Mouse (Mus musculus) forebrain, embryonic 16.5 days (tissue): Measurements from ENCODE around the gene Vmn1r204. TPM values are rescaled to one million over a fixed set of nuclear protein-coding genes. Genes with fewer than 3 reads are reported as not detected.
"Not testable (repeated sequence)": the region's sequence is repeated elsewhere in the genome, so short reads cannot be mapped to it uniquely, and the experiment has no call there.

Source experiments
- ATAC-seq: fragments of 200-750 bp; cut with Nextera tagmentation; 2 replicates; pipeline ENCODE4 v1.8.0; 2017; ENCODE audit warnings: mild to moderate bottlenecking, moderate library complexity
- H3K27ac ChIP-seq: fragments of 300-500 bp; sonication (generic); 2 replicates; pipeline ENCODE4 v1.5.1; 2014; ENCODE audit warnings: low read length, control low read depth
- H3K27me3 ChIP-seq: fragments of 300-500 bp; sonication (generic); replicated peaks from 2 replicates; pipeline ENCODE4 v1.6.1; 2014; ENCODE audit warnings: low read length; ENCODE audit not compliant: control insufficient read depth, insufficient read depth
- H3K36me3 ChIP-seq: fragments of 300-500 bp; sonication (generic); 2 replicates; pipeline ENCODE4 v1.6.1; 2014; ENCODE audit not compliant: control insufficient read depth, insufficient read depth
- H3K4me1 ChIP-seq: fragments of 300-500 bp; sonication (generic); replicated peaks from 2 replicates; pipeline ENCODE4 v1.6.1; 2014; ENCODE audit warnings: low read length; ENCODE audit not compliant: control insufficient read depth, insufficient read depth
- H3K4me2 ChIP-seq: fragments of 300-500 bp; sonication (generic); 2 replicates; pipeline ENCODE4 v1.6.1; 2014; ENCODE audit warnings: mild to moderate bottlenecking, low read length, control low read depth
- H3K4me3 ChIP-seq: fragments of 300-500 bp; sonication (generic); replicated peaks from 2 replicates; pipeline ENCODE4 v1.5.1; 2014; ENCODE audit warnings: mild to moderate bottlenecking, low read length, control low read depth
- H3K9ac ChIP-seq: fragments of 300-500 bp; sonication (generic); replicated peaks from 2 replicates; pipeline ENCODE4 v1.6.1; 2014; ENCODE audit warnings: low read depth, low read length, control low read depth
- H3K9me3 ChIP-seq: fragments of 300-500 bp; sonication (generic); 2 replicates; pipeline ENCODE4 v1.6.1; 2016; ENCODE audit warnings: low read length; ENCODE audit not compliant: control insufficient read depth
- WGBS: fragments of 180-500 bp; shearing (Covaris S2); extraction: QIAGEN DNeasy Blood & Tissue Kit; methylation state at CpG from one replicate; pipeline ENCODE4 v1.1.7; 2014; 5-methylcytosine and 5-hydroxymethylcytosine counted together
- polyA plus RNA-seq: library from polyadenylated mRNA; unstranded; fragments of >200 nt; fragmentation: Nextera tagmentation; extraction: Ambion mirVana; gene quantifications from 2 replicates; pipeline ENCODE4 v1.2.1, GENCODE M21; 2015

Vmn1r204 gene
- polyA plus RNA-seq, result not detected in 2 replicates

- not testable (repeated sequence) for H3K4me1 ChIP-seq, H3K36me3 ChIP-seq, H3K27me3 ChIP-seq, H3K9ac ChIP-seq, H3K4me3 ChIP-seq, H3K4me2 ChIP-seq, H3K27ac ChIP-seq, H3K9me3 ChIP-seq, ATAC-seq
- WGBS, result 71% methylated on average over 1 of the region's 1 CpGs
Observed at GRCm38 (mm10) chr13:22552898-22553297, at the start of gene Vmn1r204. Gene Vmn1r204, plus strand, starts transcription at chr13:22553198.

- ATAC-seq, result no peak
Observed at GRCm38 (mm10) chr13:22505281-22505680, 47.7 kb upstream of the Vmn1r204 start, which contains the start of gene Vmn1r202. Gene Vmn1r202, minus strand, starts transcription at chr13:22505381.

GRCm38 (mm10) chr13:22517814-22518213 lies 35.2 kb upstream of the Vmn1r204 start, which contains the start of gene Vmn1r203:
Gene Vmn1r203, plus strand, starts transcription at chr13:22518114.
- Histone ChIP-seq H3K4me2 (no peak within 1 kb of the TSS), H3K9ac (no peak within 1 kb of the TSS), H3K4me3 (no peak within 1 kb of the TSS), H3K9me3 (no peaks in the 10 kb centered on the region), H3K36me3 (no peaks in the 10 kb centered on the region), H3K27me3 (no peaks in the 10 kb centered on the region), H3K4me1 (no peaks in the 10 kb centered on the region), H3K27ac (no peak within 1 kb of the TSS)
- ATAC-seq, result no peak

More at GRCm38 (mm10) chr13:22505281-22505680, 47.7 kb upstream of the Vmn1r204 start, which contains the start of gene Vmn1r202:
- Histone ChIP-seq H3K36me3 (no peaks in the 10 kb centered on the region), H3K4me3 (no peak within 1 kb of the TSS), H3K27me3 (no peaks in the 10 kb centered on the region), H3K4me1 (no peaks in the 10 kb centered on the region), H3K9me3 (no peaks in the 10 kb centered on the region), H3K9ac (no peak within 1 kb of the TSS), H3K27ac (no peak within 1 kb of the TSS), H3K4me2 (no peak within 1 kb of the TSS)

GRCm38 (mm10) chr13:22574911-22575310 lies 21.9 kb downstream of the Vmn1r204 start:
- H3K4me2 ChIP-seq, H3K9ac ChIP-seq, H3K4me1 ChIP-seq, H3K36me3 ChIP-seq, H3K9me3 ChIP-seq, H3K27ac ChIP-seq, H3K27me3 ChIP-seq, H3K4me3 ChIP-seq, ATAC-seq: not testable (repeated sequence)
- WGBS, result 80% methylated on average over 3 of the region's 3 CpGs

- H3K4me2 ChIP-seq, H3K4me3 ChIP-seq, H3K4me1 ChIP-seq, H3K9me3 ChIP-seq, H3K9ac ChIP-seq, H3K36me3 ChIP-seq, H3K27ac ChIP-seq, H3K27me3 ChIP-seq, ATAC-seq: not testable (repeated sequence)
- WGBS, result 84% methylated on average over 14 of the region's 14 CpGs
Observed at GRCm38 (mm10) chr13:22583336-22583735, 30.3 kb downstream of the Vmn1r204 start.

GRCm38 (mm10) chr13:22592900-22593299 lies 39.9 kb downstream of the Vmn1r204 start, which contains the start of gene Vmn1r205:
Gene Vmn1r205, minus strand, starts transcription at chr13:22593000.
- ATAC-seq, result no peak
- H3K4me2 ChIP-seq, result no peak within 1 kb of the TSS
- H3K4me3 ChIP-seq, result no peak within 1 kb of the TSS
- H3K36me3 ChIP-seq, result no peaks in the 10 kb centered on the region
- no peaks in the 10 kb centered on the region for H3K4me1 ChIP-seq
- H3K9me3 ChIP-seq, result no peaks in the 10 kb centered on the region
- WGBS, result 93% methylated on average over 3 of the region's 3 CpGs
- H3K27ac ChIP-seq, result no peak within 1 kb of the TSS
- H3K27me3 ChIP-seq, result no peaks in the 10 kb centered on the region
- H3K9ac ChIP-seq, result no peak within 1 kb of the TSS

Other genes starting within 250 kb of the Vmn1r204 start
- gene Vmn1r197, start 228.6 kb upstream of the Vmn1r204 start, polyA plus RNA-seq, result not detected in 2 replicates
- gene Vmn1r198, start 202.8 kb upstream of the Vmn1r204 start, polyA plus RNA-seq, result not detected in 2 replicates
- not detected in 2 replicates for gene Vmn1r199, start 173.4 kb upstream of the Vmn1r204 start, polyA plus RNA-seq
- not detected in 2 replicates for gene Vmn1r200, start 162.8 kb upstream of the Vmn1r204 start, polyA plus RNA-seq
- not detected in 2 replicates for gene Vmn1r201, start 81.3 kb upstream of the Vmn1r204 start, polyA plus RNA-seq
- gene Vmn1r202, start 47.8 kb upstream of the Vmn1r204 start, polyA plus RNA-seq, result not detected in 2 replicates
- gene Vmn1r203, start 35.1 kb upstream of the Vmn1r204 start, polyA plus RNA-seq, result not detected in 2 replicates
- gene Vmn1r205, start 39.8 kb downstream of the Vmn1r204 start, polyA plus RNA-seq, result not detected in 2 replicates
- gene Vmn1r206, start 71.1 kb downstream of the Vmn1r204 start, polyA plus RNA-seq, result not detected in 2 replicates
- gene Vmn1r207-ps, start 176.4 kb downstream of the Vmn1r204 start, polyA plus RNA-seq, result not detected in 2 replicates
- gene Vmn1r208, start 224.2 kb downstream of the Vmn1r204 start, polyA plus RNA-seq, result not detected in 2 replicates